In genomic region chr15:85879498-85879895, GRCm38 (mm10) we compare ENCODE assay signal across 8 mouse cellular contexts. TPM values are rescaled to one million over a fixed set of nuclear protein-coding genes. Genes with fewer than 3 reads are reported as not detected.
DNase-seq lines count a peak whose midpoint lies in the region; ATAC-seq and TF ChIP-seq lines count a peak whose summit lies in the region.

No protein-coding gene starts in this region.

- no peaks in the 10 kb centered on the region for H3K9me3 ChIP-seq in hindbrain, embryonic 12.5 days (replicated peaks)

- H3K36me3 ChIP-seq in hindbrain, embryonic 12.5 days, result peaks cover 43% of the 10 kb centered on the region

- peak overlapping the region; percentile 96 for H3K4me2 ChIP-seq in hindbrain, embryonic 12.5 days (replicated peaks)

- DNase-seq in cerebellum, adult 2 months, result no peak
- DNase-seq in cerebellum, adult 11 months, result no peak
- DNase-seq in spleen, postnatal 10 days (ENCODE audit: low spot score in 2 of 2), result peak; percentile 38 to 62
- DNase-seq in spleen, postnatal 14 days (ENCODE audit: low spot score in 2 of 2), result no peak
- no peak for DNase-seq in embryo, embryonic 11 days
- no peak for DNase-seq in adipocyte (ENCODE audit: low spot score)

- under 1% methylated on average over 18 of the region's 18 CpGs for WGBS in cerebellum, adult 2 months
- WGBS in hindbrain, embryonic 12.5 days, result 2% methylated on average over 18 of the region's 18 CpGs

- peak overlapping the region; percentile 58 for H3K27ac ChIP-seq in cerebellum, adult 2 months (ENCODE audit: insufficient read depth, low read length)
- H3K27ac ChIP-seq in hindbrain, embryonic 12.5 days, result peak overlapping the region; percentile 71

- H3K27me3 ChIP-seq in cerebellum, adult 2 months (ENCODE audit: control insufficient read depth, insufficient read depth, low read length), result no peaks in the 10 kb centered on the region
- H3K27me3 ChIP-seq in hindbrain, embryonic 12.5 days, result no peaks in the 10 kb centered on the region

- ATAC-seq in hindbrain, embryonic 12.5 days (ENCODE audit: low FRiP score), result peak; percentile 36
- peak; percentile 27 for ATAC-seq in megakaryocyte progenitor cell, adult 5-6 weeks (replicated peaks; ENCODE audit: poor library complexity)

- TF ChIP-seq CTCF in cerebellum, adult 2 months (IDR thresholded peaks at IDR 0.05; ENCODE audit: borderline replicate concordance, insufficient read depth, low read depth, low read length), result no peak

- peak overlapping the region; percentile 57 for H3K4me3 ChIP-seq in cerebellum, adult 2 months (replicated peaks; ENCODE audit: insufficient read depth, low read depth, low read length)
- peak overlapping the region; percentile 79 for H3K4me3 ChIP-seq in hindbrain, embryonic 12.5 days

- no peak for TF ChIP-seq POLR2A in cerebellum, adult 2 months (IDR thresholded peaks at IDR 0.05; ENCODE audit: borderline replicate concordance, insufficient read depth, low read length)

- peak overlapping the region; percentile 84 for H3K9ac ChIP-seq in hindbrain, embryonic 12.5 days

- H3K4me1 ChIP-seq in cerebellum, adult 2 months (ENCODE audit: control insufficient read depth, insufficient read depth, low read length), result peaks cover 4% of the 10 kb centered on the region; the same call in 1 of the 2 replicates
- H3K4me1 ChIP-seq in hindbrain, embryonic 12.5 days, result peaks cover 24% of the 10 kb centered on the region

RNA-seq across cellular contexts. Expression of gene Trmu, which starts 0.4 kb away (rescaled TPM):
- 72.9 and 73.4 TPM in 2 replicates for polyA plus RNA-seq in cerebellum, adult 2 months (2012; rRNA removed)
- 42.6 and 47.0 TPM in 2 replicates for polyA plus RNA-seq in hindbrain, embryonic 12.5 days (2016; fragmentation: Nextera tagmentation; extraction: Ambion mirVana)
- total RNA-seq in megakaryocyte progenitor cell, adult 5-6 weeks (2015), result 7.4 and 7.6 TPM in 2 replicates
- 22.6 and 24.7 TPM in 2 replicates for total RNA-seq in megakaryocyte progenitor cell, adult 5-6 weeks (2017)

RNA-seq across cellular contexts. Expression of gene Gtse1, which starts 20.0 kb away (rescaled TPM):
- 0.64 and 0.79 TPM in 2 replicates for polyA plus RNA-seq in cerebellum, adult 2 months (2012; rRNA removed)
- polyA plus RNA-seq in hindbrain, embryonic 12.5 days (2016; fragmentation: Nextera tagmentation; extraction: Ambion mirVana), result 23.4 and 24.8 TPM in 2 replicates
- total RNA-seq in megakaryocyte progenitor cell, adult 5-6 weeks (2015), result 15.3 and 18.1 TPM in 2 replicates
- total RNA-seq in megakaryocyte progenitor cell, adult 5-6 weeks (2017), result 16.9 and 18.6 TPM in 2 replicates

RNA-seq across cellular contexts. Expression of gene Ttc38, which starts 47.4 kb away (rescaled TPM):
- polyA plus RNA-seq in cerebellum, adult 2 months (2012; rRNA removed), result 5.1 and 6.1 TPM in 2 replicates
- 3.9 and 6.3 TPM in 2 replicates for polyA plus RNA-seq in hindbrain, embryonic 12.5 days (2016; fragmentation: Nextera tagmentation; extraction: Ambion mirVana)
- 1.9 and 2.4 TPM in 2 replicates for total RNA-seq in megakaryocyte progenitor cell, adult 5-6 weeks (2015)
- total RNA-seq in megakaryocyte progenitor cell, adult 5-6 weeks (2017), result 2.4 and 3.3 TPM in 2 replicates

RNA-seq across cellular contexts. Expression of gene Pkdrej, which starts 58.0 kb away (rescaled TPM):
- polyA plus RNA-seq in cerebellum, adult 2 months (2012; rRNA removed), result 0.21 and 0.25 TPM in 2 replicates
- polyA plus RNA-seq in hindbrain, embryonic 12.5 days (2016; fragmentation: Nextera tagmentation; extraction: Ambion mirVana), result 0.12 TPM in 1 of 2 replicates, not detected in the other
- total RNA-seq in megakaryocyte progenitor cell, adult 5-6 weeks (2015), result 0.05 TPM in 2 replicates
- 0.07 TPM in 1 of 2 replicates, not detected in the other for total RNA-seq in megakaryocyte progenitor cell, adult 5-6 weeks (2017)

Comparison
In these comparisons a context has a peak if more than half of its experiments do, and no peak if none do; other contexts are left out.
1. DNase-seq: peak in spleen, postnatal 10 days (2 of 2); none in cerebellum, adult 2 months (0 of 2), cerebellum, adult 11 months (single experiment), spleen, postnatal 14 days (0 of 2), embryo, embryonic 11 days (single experiment) and adipocyte (single experiment).
2. RNA of gene Gtse1, which starts 20.0 kb away (polyA plus RNA-seq): 23.4 to 24.8 TPM in hindbrain, embryonic 12.5 days; 0.64 to 0.79 TPM in cerebellum, adult 2 months; every median in the first group is over 10 times any median in the second.